Mouse (Mus musculus) heart, embryonic 13.5 days (tissue): ENCODE results near the gene Txnrd1. TPM values are rescaled to one million over a fixed set of nuclear protein-coding genes. Genes with fewer than 3 reads are reported as not detected.

Experiments used
- ATAC-seq: fragments of 200-750 bp; cut with Nextera tagmentation; 2 replicates; pipeline ENCODE4 v1.8.0; 2017; ENCODE audit warnings: moderate TSS enrichment; ENCODE audit not compliant: insufficient number of reproducible peaks, low FRiP score, low TSS enrichment; ENCODE audit errors: extremely low read depth
- H3K27ac ChIP-seq: fragments of 300-500 bp; sonication (generic); replicated peaks from 2 replicates; pipeline ENCODE4 v1.5.1; 2015; ENCODE audit warnings: moderate library complexity, mild to moderate bottlenecking, inconsistent platforms
- H3K27me3 ChIP-seq: fragments of 300-500 bp; sonication (generic); replicated peaks from 2 replicates; pipeline ENCODE4 v1.6.1; 2015; ENCODE audit warnings: mild to moderate bottlenecking, inconsistent platforms
- H3K36me3 ChIP-seq: fragments of 300-500 bp; sonication (generic); 2 replicates; pipeline ENCODE4 v1.6.1; 2015; ENCODE audit warnings: mild to moderate bottlenecking, inconsistent platforms
- H3K4me1 ChIP-seq: fragments of 300-500 bp; sonication (generic); 2 replicates; pipeline ENCODE4 v1.6.1; 2015; ENCODE audit warnings: inconsistent platforms
- H3K4me2 ChIP-seq: fragments of 300-500 bp; sonication (generic); 2 replicates; pipeline ENCODE4 v1.6.1; 2015; ENCODE audit warnings: inconsistent platforms, mild to moderate bottlenecking, moderate library complexity
- H3K4me3 ChIP-seq: fragments of 300-500 bp; sonication (generic); 2 replicates; pipeline ENCODE4 v1.5.1; 2015; ENCODE audit warnings: moderate library complexity, mild to moderate bottlenecking, inconsistent platforms
- H3K9ac ChIP-seq: fragments of 300-500 bp; sonication (generic); 2 replicates; pipeline ENCODE4 v1.6.1; 2015; ENCODE audit warnings: inconsistent platforms, mild to moderate bottlenecking, moderate library complexity
- H3K9me3 ChIP-seq: fragments of 300-500 bp; sonication (generic); 2 replicates; pipeline ENCODE4 v1.6.1; 2016; ENCODE audit warnings: inconsistent platforms
- WGBS: fragments of 180-500 bp; shearing (Covaris S2); methylation state at CpG from one replicate; pipeline ENCODE4 v1.1.7; 2015; ENCODE audit warnings: mixed read lengths; 5-methylcytosine and 5-hydroxymethylcytosine counted together
- polyA plus RNA-seq: library from polyadenylated mRNA; unstranded; fragments of >200 nt; fragmentation: Nextera tagmentation; extraction: Ambion mirVana; gene quantifications from 2 replicates; pipeline ENCODE4 v1.2.1, GENCODE M21; 2015

The Txnrd1 gene
- polyA plus RNA-seq, 1 experiment from 2014 or later, result 65.3 TPM

DNA sequence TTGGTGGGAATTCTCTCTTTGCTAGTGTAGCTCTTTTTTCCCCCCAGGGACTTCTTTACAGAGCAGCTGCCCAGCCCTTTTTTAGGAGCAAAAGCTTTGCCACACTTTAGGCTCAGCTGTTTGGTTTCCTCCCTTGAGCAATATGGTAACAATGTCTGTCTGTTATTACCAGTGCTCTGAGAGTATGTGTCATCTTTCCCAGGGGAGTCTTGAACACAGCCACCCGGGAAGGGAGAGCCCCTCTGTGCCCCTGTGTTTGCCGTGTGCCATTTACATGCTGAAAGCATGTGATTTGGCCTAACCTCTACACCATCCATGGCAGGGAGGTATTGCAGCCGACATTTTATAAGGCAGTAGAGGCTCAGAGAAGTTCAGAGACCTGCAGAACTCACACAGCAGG, 29.4 kb upstream of the Txnrd1 start:
- Histone ChIP-seq H3K4me1 (peaks cover 9% of the 10 kb centered on the region; the same call in 1 of the 2 replicates), H3K4me3 (no peak overlapping the region), H3K9me3 (0 out of 2 replicates have a peak, but pooled peaks cover 3% of the 10 kb centered on the region), H3K27me3 (no peaks in the 10 kb centered on the region), H3K9ac (no peak overlapping the region), H3K27ac (no peak overlapping the region), H3K4me2 (no peak overlapping the region), H3K36me3 (no peaks in the 10 kb centered on the region)
- 58% methylated on average over 3 of the region's 3 CpGs for WGBS
- ATAC-seq, result no peak

DNA sequence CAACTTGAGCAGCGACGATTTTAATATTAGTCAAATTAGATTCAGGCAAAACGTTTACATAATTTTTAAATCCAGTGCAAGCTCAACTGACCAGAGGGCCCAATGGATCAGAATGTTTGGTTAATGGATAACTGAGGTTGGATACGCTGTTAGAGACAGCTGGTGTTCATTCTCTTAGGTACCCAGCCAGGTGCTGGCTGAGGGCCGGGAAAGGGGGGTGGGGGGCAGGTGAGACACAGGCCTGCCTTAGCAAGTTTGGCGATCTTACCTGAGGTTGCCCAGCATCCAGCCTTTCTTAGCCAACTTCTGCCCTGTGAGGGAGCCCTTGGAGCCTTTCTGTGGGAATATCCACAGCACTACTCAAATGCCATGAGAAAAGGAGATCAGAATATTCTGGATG, 28.6 kb upstream of the Txnrd1 start:
- Histone ChIP-seq H3K4me2 (no peak overlapping the region), H3K4me1 (peaks cover 9% of the 10 kb centered on the region; the same call in 1 of the 2 replicates), H3K4me3 (no peak overlapping the region), H3K9me3 (0 out of 2 replicates have a peak, but pooled peaks cover 3% of the 10 kb centered on the region), H3K36me3 (no peaks in the 10 kb centered on the region), H3K27me3 (no peaks in the 10 kb centered on the region), H3K27ac (no peak overlapping the region), H3K9ac (no peak overlapping the region)
- no peak for ATAC-seq
- 77% methylated on average over 6 of the region's 6 CpGs for WGBS

DNA sequence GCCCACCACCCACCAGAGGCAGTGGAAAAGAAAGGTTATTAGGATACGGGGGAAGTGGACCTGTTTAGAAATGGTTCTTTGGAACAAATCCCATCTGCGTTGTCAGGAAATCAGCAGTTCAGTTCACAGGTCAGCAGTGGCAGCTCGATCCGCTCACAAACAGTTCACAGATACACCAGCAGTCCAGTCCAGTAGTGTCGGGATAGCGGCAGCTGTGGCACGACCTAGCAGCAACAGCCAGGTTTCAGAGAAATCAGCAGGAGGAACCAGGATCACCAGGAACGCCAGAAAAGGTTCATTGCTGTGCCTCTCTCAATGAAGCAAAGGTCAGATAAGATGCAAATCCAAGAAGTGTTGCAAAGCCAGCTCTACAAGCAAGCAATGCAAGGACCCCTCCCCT, 27.3 kb upstream of the Txnrd1 start:
- peaks cover 9% of the 10 kb centered on the region; the same call in 1 of the 2 replicates for H3K4me1 ChIP-seq
- no peaks in the 10 kb centered on the region for H3K36me3 ChIP-seq
- no peak overlapping the region for H3K27ac ChIP-seq
- 61% methylated on average over 8 of the region's 8 CpGs for WGBS
- no peaks in the 10 kb centered on the region for H3K27me3 ChIP-seq
- 0 out of 2 replicates have a peak, but pooled peaks cover 3% of the 10 kb centered on the region for H3K9me3 ChIP-seq
- no peak overlapping the region for H3K4me3 ChIP-seq
- H3K4me2 ChIP-seq, result no peak overlapping the region
- H3K9ac ChIP-seq, result no peak overlapping the region
- ATAC-seq, result no peak

DNA sequence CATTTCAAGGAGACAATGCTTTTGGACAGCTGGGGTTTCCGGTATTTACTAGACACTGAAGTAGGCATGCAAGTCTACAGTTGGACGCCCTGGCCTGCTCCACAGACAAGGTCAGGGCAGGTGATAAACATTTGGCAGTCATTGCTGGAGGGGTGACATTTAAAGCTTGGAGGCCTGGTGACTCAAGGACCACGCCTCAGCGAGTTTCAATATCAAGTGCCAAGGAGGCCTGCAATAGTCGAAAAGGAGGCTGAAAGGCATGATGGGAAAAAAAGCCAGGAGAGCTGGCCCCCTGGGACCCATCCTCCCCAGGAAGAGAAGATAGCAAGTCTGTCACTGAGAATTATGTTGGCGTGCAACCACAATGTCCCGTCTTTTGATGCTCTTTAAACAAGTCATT, 26.5 kb upstream of the Txnrd1 start:
- WGBS, result 71% methylated on average over 7 of the region's 7 CpGs
- ATAC-seq, result no peak
- peaks cover 9% of the 10 kb centered on the region; the same call in 1 of the 2 replicates for H3K4me1 ChIP-seq
- no peaks in the 10 kb centered on the region for H3K36me3 ChIP-seq
- H3K9ac ChIP-seq, result no peak overlapping the region
- H3K27me3 ChIP-seq, result no peaks in the 10 kb centered on the region
- no peak overlapping the region for H3K4me3 ChIP-seq
- no peaks in the 10 kb centered on the region for H3K9me3 ChIP-seq
- H3K27ac ChIP-seq, result no peak overlapping the region
- H3K4me2 ChIP-seq, result no peak overlapping the region

DNA sequence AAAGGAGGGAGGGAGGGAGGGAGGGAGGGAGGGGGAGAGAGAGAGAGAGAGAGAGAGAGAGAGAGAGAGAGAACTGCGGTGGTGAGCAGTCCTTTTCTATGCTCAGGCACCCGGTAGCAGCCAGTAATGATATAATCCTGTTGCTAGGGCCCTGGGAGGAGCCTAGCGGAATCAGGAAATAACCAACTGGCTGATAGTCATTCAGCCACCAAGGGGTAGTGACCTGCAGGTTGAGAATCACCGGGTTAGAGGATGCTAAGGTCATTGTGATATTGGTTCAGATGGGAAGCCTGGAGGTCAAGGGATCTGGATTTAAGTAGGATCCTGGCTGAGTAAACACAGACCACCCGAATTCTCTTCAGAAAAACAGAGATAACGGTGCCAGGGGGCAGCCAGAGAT, 25.6 kb upstream of the Txnrd1 start:
- WGBS, result 27% methylated on average over 6 of the region's 6 CpGs

DNA sequence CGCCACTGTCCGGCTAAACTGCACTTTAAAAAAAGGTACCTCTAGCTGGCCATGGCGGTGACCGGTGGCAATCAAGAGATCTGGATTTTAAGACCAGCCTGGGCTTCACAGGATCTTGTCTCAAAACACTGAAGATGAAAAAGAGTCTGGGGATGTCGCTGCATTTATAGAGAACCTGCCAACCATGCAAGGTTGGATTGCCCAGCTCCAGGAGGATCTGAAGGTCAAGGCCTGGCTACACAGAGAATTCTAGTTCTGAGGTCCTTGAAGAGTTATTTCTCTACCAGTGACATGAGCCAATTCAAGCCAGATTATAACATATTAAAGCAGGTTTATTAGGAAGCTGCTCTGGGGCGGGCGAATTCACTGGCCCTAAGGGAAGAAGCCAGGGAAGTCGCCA, 24.9 kb upstream of the Txnrd1 start:
- no peaks in the 10 kb centered on the region for H3K9me3 ChIP-seq
- ATAC-seq, result no peak
- no peak overlapping the region for H3K27ac ChIP-seq
- peaks cover 12% of the 10 kb centered on the region; the same call in 1 of the 2 replicates for H3K4me1 ChIP-seq
- no peaks in the 10 kb centered on the region for H3K36me3 ChIP-seq
- H3K4me2 ChIP-seq, result no peak overlapping the region
- H3K27me3 ChIP-seq, result no peaks in the 10 kb centered on the region
- H3K4me3 ChIP-seq, result no peak overlapping the region
- H3K9ac ChIP-seq, result no peak overlapping the region
- 77% methylated on average over 8 of the region's 8 CpGs for WGBS

More for the DNA sequence above, 25.6 kb upstream of the Txnrd1 start:
- H3K9me3 ChIP-seq, result no peaks in the 10 kb centered on the region
- H3K4me2 ChIP-seq, result no peak overlapping the region
- H3K36me3 ChIP-seq, result no peaks in the 10 kb centered on the region
- H3K4me1 ChIP-seq, result peaks cover 9% of the 10 kb centered on the region; the same call in 1 of the 2 replicates
- no peak overlapping the region for H3K4me3 ChIP-seq
- no peak overlapping the region for H3K27ac ChIP-seq
- no peak for ATAC-seq
- H3K9ac ChIP-seq, result no peak overlapping the region
- H3K27me3 ChIP-seq, result no peaks in the 10 kb centered on the region

DNA sequence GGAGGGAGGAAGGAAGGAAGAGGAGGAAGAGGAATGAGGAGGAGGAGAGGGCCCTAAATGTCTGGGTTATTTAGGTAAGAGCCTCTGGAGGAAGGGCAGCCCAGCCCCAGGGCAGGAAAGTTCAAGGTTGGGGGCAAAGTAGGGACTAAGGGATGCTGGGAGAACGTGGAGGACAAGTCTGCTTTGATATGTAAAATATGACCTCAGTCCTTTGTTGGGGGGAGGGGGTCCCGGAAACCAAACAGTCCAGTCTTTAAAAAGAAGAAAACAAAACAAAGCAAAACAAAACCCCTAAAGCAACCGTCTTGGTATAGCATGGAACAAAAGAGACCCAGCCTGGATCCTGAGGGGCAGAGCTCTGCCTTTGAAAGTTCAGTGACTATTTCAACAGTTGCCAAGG, 24.4 kb upstream of the Txnrd1 start:
- no peaks in the 10 kb centered on the region for H3K27me3 ChIP-seq
- H3K4me3 ChIP-seq, result no peak overlapping the region
- H3K27ac ChIP-seq, result no peak overlapping the region
- H3K4me1 ChIP-seq, result peaks cover 16% of the 10 kb centered on the region
- no peak overlapping the region for H3K4me2 ChIP-seq
- H3K9me3 ChIP-seq, result no peaks in the 10 kb centered on the region
- 34% methylated on average over 3 of the region's 3 CpGs for WGBS
- H3K36me3 ChIP-seq, result no peaks in the 10 kb centered on the region
- no peak for ATAC-seq
- H3K9ac ChIP-seq, result no peak overlapping the region

DNA sequence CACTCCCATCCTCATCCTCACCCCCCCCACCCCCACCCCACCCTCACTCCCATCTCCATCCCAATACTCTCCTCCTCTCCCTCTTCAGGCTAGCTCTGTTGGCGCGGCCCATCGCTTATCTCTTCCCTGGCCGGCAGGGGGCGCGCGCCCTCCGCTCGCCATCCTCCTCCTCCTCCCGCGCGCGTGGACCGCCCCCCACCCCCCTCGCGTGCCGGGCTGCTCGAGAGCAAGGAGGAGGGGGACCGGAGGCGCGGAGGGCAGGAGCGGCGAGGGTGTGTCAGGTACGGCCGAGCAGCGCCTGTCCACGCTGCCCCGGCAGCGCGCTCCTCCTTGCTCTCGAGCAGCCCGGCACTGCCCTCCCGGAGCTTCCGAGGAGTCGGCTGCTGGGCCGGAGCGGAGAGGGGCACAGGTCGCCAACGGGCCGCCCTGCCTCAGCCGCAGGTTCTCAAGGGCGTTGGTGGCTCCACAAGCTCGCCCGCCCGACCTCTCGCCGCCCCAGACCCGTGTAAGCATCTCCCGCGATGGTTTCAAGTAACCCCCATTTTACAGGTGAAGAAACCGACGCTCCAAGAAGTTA, 21.8 kb upstream of the Txnrd1 start:
- WGBS, result 6% methylated on average over 31 of the region's 52 CpGs
- Histone ChIP-seq H3K9ac (peak overlapping the region; percentile 80), H3K4me3 (peak overlapping the region; percentile 61), H3K4me1 (peaks cover 21% of the 10 kb centered on the region), H3K27me3 (no peaks in the 10 kb centered on the region), H3K36me3 (no peaks in the 10 kb centered on the region), H3K9me3 (no peaks in the 10 kb centered on the region), H3K27ac (no peak overlapping the region), H3K4me2 (peak overlapping the region; percentile 83)
- ATAC-seq, result peak; percentile 63

DNA sequence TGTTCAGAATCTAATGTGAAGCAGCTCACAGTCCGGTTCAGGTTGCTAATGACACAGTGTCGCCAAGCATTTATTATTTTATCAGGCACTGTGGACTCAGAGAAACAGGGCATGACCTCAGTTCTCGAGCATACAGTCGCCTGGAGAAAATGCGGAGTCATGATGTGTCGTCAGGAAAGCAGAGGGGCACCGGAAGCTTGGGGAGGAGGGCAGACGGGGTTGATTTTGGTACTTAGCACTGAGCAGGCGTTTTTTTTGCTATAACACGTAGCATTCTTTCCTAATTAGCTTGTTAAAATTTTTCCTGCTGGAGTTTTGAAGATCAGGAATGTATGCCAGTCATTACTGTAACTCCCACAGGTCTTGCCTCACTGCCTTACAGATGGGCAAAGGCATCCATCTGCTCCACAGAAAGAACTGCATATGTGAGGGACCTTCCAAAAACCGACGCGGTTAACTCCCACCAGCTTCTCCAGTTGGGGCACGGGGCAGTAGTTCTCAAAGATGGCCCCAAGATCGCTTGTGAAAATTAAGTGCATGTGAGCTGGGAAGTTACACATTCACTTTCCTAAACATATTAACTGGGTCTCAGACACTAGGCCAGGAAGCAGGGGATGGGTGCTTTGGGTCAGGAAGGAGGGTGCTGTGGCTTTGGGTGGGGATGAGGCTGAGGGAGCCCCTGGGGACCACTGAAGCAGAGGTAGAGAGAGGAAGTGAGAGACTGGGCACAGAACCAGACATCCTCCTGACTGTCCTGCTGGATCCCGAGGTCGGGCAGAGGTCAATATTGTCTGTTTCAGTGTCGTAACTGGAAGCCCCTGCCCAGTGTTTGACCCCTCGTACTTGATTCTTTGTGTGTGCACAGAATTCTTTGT, 19.4 kb upstream of the Txnrd1 start:
- no peak overlapping the region for H3K27ac ChIP-seq
- peak overlapping the region; percentile 19; the same call in 1 of the 2 replicates for H3K9ac ChIP-seq
- H3K36me3 ChIP-seq, result no peaks in the 10 kb centered on the region
- no peaks in the 10 kb centered on the region for H3K9me3 ChIP-seq
- WGBS, result 32% methylated on average over 19 of the region's 19 CpGs
- 0 out of 2 replicates have a peak overlapping the region, but pooled peaks have one; percentile 5 for H3K4me2 ChIP-seq
- ATAC-seq, result no peak
- no peak overlapping the region for H3K4me3 ChIP-seq
- H3K27me3 ChIP-seq, result no peaks in the 10 kb centered on the region
- H3K4me1 ChIP-seq, result peaks cover 12% of the 10 kb centered on the region

DNA sequence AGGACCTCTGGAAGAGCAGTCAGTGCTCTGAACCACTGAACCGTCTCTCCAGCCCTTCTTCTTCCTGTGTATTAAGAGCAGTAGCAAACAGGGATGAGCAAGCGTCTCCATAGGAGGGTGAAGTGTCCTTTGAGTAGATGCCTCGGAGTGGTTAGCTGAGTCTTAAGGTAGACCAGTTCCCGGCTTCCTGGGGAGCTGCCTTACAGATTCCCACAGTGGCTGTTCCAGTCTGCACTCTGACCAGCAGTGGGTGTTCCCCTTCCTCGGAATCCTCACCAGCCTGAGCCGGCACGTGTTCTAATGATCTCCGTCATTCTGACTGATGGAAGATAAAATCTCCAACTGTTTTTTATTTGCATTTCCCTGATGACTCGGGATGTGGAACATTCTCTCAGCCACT, 17.3 kb upstream of the Txnrd1 start:
- Histone ChIP-seq H3K9ac (no peak overlapping the region), H3K27me3 (no peaks in the 10 kb centered on the region), H3K27ac (no peak overlapping the region), H3K4me1 (peaks cover 12% of the 10 kb centered on the region), H3K4me3 (no peak overlapping the region), H3K9me3 (no peaks in the 10 kb centered on the region), H3K36me3 (no peaks in the 10 kb centered on the region), H3K4me2 (no peak overlapping the region)
- ATAC-seq, result no peak
- 79% methylated on average over 9 of the region's 9 CpGs for WGBS

DNA sequence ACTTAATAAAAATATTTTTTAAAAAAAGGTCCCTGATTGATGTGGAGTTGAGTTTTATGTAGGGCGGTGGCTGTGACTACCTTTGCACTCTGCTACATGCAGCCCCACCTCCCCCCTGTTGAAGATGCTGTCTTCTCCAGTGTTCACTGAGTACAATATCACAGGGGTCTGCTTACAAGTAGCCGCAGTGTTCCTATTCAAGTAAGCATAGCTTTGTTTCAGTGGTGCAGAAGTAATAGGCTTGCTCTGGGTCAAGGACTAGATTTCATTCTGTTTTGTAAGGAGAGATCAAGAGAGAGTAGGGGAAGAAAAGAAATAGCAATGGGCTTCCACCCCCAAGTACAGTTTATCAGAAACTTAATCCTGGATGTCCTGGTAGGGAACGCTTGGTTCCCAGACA, 16.2 kb upstream of the Txnrd1 start:
- 83% methylated on average over 3 of the region's 3 CpGs for WGBS
- no peak overlapping the region for H3K4me3 ChIP-seq
- H3K4me2 ChIP-seq, result no peak overlapping the region
- H3K27ac ChIP-seq, result no peak overlapping the region
- no peaks in the 10 kb centered on the region for H3K36me3 ChIP-seq
- H3K9me3 ChIP-seq, result no peaks in the 10 kb centered on the region
- H3K4me1 ChIP-seq, result peaks cover 12% of the 10 kb centered on the region
- no peak for ATAC-seq
- H3K9ac ChIP-seq, result no peak overlapping the region
- H3K27me3 ChIP-seq, result no peaks in the 10 kb centered on the region
